Mouse (Mus musculus) kidney, adult 2 months (tissue): ENCODE results near the gene Pcyt1b. TPM values are rescaled to one million over a fixed set of nuclear protein-coding genes. Genes with fewer than 3 reads are reported as not detected.

ENCODE experiments used
- DNase-seq: peaks from one replicate; pipeline ENCODE4 v3.0.0; 2021
- H3K27ac ChIP-seq: fragments of 200-500 bp; 2 replicates; pipeline ENCODE4 v1.5.1; 2012; ENCODE audit warnings: low read depth, low read length, control low read depth, inconsistent platforms; ENCODE audit not compliant: insufficient read depth
- H3K27me3 ChIP-seq: fragments of 200-500 bp; replicated peaks from 2 replicates; pipeline ENCODE4 v1.6.1; 2012; ENCODE audit warnings: mild to moderate bottlenecking, moderate library complexity, low read length, inconsistent platforms; ENCODE audit not compliant: control insufficient read depth, insufficient read depth
- H3K36me3 ChIP-seq: fragments of 200-500 bp; 2 replicates; pipeline ENCODE4 v1.6.1; 2012; ENCODE audit warnings: mild to moderate bottlenecking, moderate library complexity, low read length, inconsistent platforms; ENCODE audit not compliant: control insufficient read depth, insufficient read depth
- H3K4me1 ChIP-seq: fragments of 200-500 bp; 2 replicates; pipeline ENCODE4 v1.6.1; 2011; ENCODE audit warnings: low read length; ENCODE audit not compliant: control insufficient read depth, insufficient read depth
- H3K4me3 ChIP-seq: fragments of 200-500 bp; 2 replicates; pipeline ENCODE4 v1.5.1; 2011; ENCODE audit warnings: mild to moderate bottlenecking, low read depth, low read length, control low read depth; ENCODE audit not compliant: insufficient read depth
- CTCF ChIP-seq: fragments of 200-500 bp; conservative IDR thresholded peaks from 2 replicates; pipeline ENCODE4 v1.5.1; 2011; ENCODE audit warnings: low read depth, mild to moderate bottlenecking, control low read depth, low read length, moderate library complexity, mixed read lengths; ENCODE audit not compliant: insufficient read depth, insufficient read length
- POLR2A ChIP-seq: fragments of 200-500 bp; IDR thresholded peaks from one replicate; pipeline ENCODE4 v1.6.1; 2011; ENCODE audit warnings: low read depth, low read length, control low read depth
- WGBS: fragments of 180-500 bp; shearing (Covaris S2); methylation state at CpG from one replicate; pipeline ENCODE4 v1.1.7; 2018; 5-methylcytosine and 5-hydroxymethylcytosine counted together
- polyA plus RNA-seq: library from polyadenylated mRNA; depleted of rRNA; stranded (reverse); fragments of >200 nt; gene quantifications from 2 replicates; pipeline ENCODE4 v1.2.3, GENCODE M21; 2012

Gene Pcyt1b
- polyA plus RNA-seq, 1 experiment, result 0.11 TPM

DNA sequence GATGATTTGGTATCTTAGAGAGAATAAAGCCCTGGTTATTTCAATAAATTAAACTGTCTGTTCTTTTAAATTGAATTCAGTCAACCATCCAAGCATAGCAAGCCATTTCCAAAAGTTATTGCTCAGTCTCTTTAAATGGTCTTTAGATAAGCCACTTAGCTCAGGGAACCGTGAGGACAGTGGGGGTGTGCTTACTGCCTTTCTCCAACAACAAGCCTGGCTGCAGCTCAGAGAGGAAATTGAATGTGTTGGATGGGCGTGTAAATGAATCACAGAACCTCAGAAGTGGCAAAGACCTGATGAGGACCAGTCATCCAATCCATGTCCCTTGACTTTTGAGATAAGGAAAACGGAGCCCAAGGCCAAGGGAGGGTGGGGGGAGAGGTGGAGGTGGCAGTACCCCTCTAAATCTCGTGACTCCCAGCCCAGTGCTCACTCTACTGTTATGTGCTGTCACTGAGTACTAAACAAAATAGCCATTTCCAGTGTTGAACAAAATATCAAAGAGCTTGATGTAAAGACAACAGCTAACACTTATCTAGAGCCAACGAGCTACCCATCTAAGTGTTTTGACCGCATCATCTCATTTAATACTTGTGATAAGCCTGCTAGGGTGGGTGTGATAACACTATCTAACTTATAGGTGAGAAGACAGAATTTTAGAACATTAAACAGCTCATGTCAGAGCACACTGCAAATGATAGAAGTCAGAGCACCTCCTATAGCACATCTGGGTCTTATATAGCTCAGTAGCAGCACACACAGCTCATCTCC is 78.5 kb downstream of the Pcyt1b start:
- DNase-seq, result no peak
- H3K27me3 ChIP-seq, result no peaks in the 10 kb centered on the region
- no peaks in the 10 kb centered on the region for H3K36me3 ChIP-seq
- WGBS, result 54% methylated on average over 6 of the region's 6 CpGs
- no peak for TF ChIP-seq CTCF
- no peak for TF ChIP-seq POLR2A
- H3K4me3 ChIP-seq, result no peak overlapping the region
- no peaks in the 10 kb centered on the region for H3K4me1 ChIP-seq
- H3K27ac ChIP-seq, result no peak overlapping the region

DNA sequence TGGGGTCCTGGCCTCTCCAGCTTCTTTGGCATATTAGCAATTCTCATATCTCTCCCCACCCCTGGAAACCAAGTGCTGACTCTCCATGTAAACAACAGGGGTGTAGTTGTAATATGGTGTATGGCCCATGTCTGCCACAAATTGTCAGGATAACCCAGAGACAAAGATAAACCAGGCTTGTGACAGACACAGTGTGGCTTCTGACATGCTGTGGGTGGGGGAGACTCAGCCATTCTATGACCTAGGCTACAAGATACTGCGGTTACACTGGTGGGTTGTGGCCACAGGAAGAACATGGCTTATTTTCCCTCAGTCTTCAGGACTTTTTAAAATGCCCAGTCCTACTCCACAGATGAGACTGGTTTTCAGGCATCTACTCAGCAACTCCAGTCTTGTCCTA is 94.5 kb downstream of the Pcyt1b start:
- Histone ChIP-seq H3K4me3 (no peak overlapping the region), H3K36me3 (no peaks in the 10 kb centered on the region), H3K27ac (no peak overlapping the region), H3K4me1 (no peaks in the 10 kb centered on the region), H3K27me3 (no peaks in the 10 kb centered on the region)
- TF ChIP-seq POLR2A (no peak), CTCF (no peak)
- no peak for DNase-seq
- WGBS, result 100% methylated on average over 1 of the region's 1 CpGs

DNA sequence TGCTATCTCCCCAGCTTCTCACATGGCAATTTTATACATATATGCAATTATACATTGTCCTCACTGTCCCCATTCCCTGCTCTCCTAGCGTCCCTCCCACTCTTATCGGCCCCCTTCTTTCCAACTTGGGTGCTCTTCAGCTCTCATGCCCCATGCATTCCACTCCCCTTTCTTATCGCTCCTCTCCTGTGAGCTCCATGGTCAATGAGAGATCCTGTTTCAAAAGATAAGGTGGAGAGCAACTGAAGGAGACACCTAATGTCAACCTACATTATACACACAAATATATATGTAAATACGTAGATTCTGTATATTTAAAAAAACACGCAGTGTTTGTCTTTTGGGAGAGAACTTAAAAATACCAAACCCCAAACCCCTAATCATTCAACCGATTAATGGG is 95.9 kb downstream of the Pcyt1b start:
- Histone ChIP-seq H3K27ac (no peak overlapping the region), H3K36me3 (no peaks in the 10 kb centered on the region), H3K4me3 (no peak overlapping the region), H3K4me1 (no peaks in the 10 kb centered on the region), H3K27me3 (no peaks in the 10 kb centered on the region)
- TF ChIP-seq POLR2A (no peak), CTCF (no peak)
- DNase-seq, result no peak
- WGBS, result 94% methylated on average over 6 of the region's 6 CpGs

DNA sequence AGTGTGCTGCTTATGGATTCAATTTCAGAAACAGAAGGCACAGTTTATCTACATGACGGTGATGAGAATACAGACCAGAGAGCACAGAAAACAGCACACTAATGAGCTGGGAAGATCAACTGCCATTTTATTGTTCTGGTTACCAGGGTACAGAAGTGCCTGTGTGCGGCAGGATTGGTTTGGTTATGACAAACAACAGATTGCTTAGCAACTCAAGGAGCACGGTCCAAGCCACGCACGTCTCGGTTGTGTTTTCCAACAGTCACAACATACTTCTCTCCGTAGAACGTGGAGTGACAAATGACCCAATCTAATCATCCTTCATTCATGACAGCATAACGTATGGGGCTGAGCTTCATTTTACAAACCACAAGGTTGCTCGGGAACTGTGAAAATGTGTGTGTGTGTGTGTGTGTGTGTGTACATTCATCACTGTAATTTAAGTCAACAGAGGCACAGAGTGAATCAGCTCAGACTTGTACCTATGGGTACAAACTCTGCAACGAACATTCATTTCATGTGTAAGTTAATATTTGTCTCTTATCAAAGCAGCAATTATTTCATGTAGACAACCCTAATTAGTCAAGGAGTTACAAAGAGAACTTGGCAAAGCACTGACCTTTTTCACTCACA is 100.7 kb downstream of the Pcyt1b start:
- WGBS, result 69% methylated on average over 11 of the region's 11 CpGs
- no peaks in the 10 kb centered on the region for H3K27me3 ChIP-seq
- no peak for DNase-seq
- no peak overlapping the region for H3K27ac ChIP-seq
- no peak overlapping the region for H3K4me3 ChIP-seq
- H3K4me1 ChIP-seq, result no peaks in the 10 kb centered on the region
- no peaks in the 10 kb centered on the region for H3K36me3 ChIP-seq
- no peak for TF ChIP-seq CTCF

DNA sequence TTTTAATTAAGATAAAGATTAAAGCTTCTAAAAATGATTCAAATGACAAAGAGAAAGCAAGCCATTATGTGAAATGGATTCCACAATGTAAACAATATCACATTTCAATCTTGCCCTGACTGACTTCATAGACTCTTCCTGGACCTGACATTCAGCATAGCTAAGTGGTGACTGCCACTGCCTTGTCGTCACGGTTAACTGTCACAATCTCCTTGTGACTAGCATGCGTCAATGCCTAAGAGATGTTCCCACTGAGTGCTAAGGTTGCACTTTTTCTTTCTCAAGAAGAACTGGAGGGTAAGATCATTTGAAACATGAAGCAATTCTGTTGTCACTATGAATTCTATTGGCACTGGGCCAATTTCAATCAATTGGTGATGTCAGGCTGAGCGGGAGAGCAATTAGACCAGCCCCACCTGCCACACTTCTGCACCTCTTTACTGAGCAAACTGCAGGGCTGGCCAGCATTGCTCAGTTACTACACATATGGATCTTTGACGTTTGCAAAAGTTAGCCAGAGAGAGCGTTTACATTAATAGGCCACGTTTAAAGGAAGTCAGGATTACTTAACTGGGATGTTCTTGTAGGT is 102.3 kb downstream of the Pcyt1b start:
- Histone ChIP-seq H3K27ac (no peak overlapping the region), H3K27me3 (no peaks in the 10 kb centered on the region), H3K36me3 (no peaks in the 10 kb centered on the region), H3K4me1 (no peaks in the 10 kb centered on the region), H3K4me3 (no peak overlapping the region)
- DNase-seq, result no peak
- TF ChIP-seq CTCF, result no peak
- no peak for TF ChIP-seq POLR2A
- 60% methylated on average over 7 of the region's 7 CpGs for WGBS

DNA sequence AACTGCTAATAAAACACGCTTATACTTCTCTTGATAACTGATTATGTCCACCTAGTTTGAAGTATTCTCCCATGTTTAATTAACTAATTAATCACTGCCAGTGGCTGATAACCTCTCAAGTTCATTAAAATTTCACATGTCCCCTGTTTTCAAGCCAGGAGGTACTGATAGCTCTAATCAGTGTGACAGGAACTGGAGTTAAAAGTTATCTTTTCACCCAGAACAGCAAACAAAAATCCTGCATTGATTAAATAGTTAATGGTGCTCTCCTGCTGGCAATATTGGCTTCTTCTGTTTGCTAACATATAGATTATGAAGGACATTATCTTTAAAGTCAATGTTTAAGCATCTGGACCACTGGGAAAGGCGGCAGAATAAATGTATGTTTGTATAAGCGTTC is 106.1 kb downstream of the Pcyt1b start:
- WGBS, result 94% methylated on average over 3 of the region's 3 CpGs
- DNase-seq, result no peak
- H3K27ac ChIP-seq, result no peak overlapping the region

DNA sequence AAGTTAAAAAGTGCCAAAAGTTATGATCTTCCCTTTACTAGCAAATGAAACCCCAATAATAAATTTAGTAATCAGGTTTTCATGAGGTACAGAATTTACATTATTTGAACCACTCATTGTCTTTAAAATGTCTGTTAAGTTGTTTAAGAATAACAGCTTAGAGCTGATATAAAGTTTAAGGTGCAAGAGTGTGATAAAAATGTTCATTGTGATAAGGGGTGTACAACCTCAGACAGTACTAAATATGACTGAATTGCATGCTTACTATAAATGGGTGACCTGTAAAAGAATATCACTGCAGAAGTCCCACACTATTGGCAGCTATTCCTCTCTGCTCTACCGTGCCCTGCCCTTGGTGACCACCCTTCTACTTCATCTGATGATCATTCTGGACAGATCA is 134.9 kb downstream of the Pcyt1b start:
- no peaks in the 10 kb centered on the region for H3K36me3 ChIP-seq
- no peaks in the 10 kb centered on the region for H3K27me3 ChIP-seq
- H3K4me3 ChIP-seq, result no peak overlapping the region
- H3K27ac ChIP-seq, result no peak overlapping the region
- TF ChIP-seq CTCF (no peak), POLR2A (no peak)
- DNase-seq, result no peak
- no peaks in the 10 kb centered on the region for H3K4me1 ChIP-seq
- WGBS, result 100% methylated on average over 1 of the region's 1 CpGs

More for the DNA sequence above, 106.1 kb downstream of the Pcyt1b start:
- Histone ChIP-seq H3K4me1 (no peaks in the 10 kb centered on the region), H3K4me3 (no peak overlapping the region), H3K27me3 (no peaks in the 10 kb centered on the region), H3K36me3 (no peaks in the 10 kb centered on the region)
- TF ChIP-seq CTCF (no peak), POLR2A (no peak)
